Mouse (Mus musculus) hematopoietic stem cell, adult 5-6 weeks (primary cell): ENCODE results near the gene Vcan. TPM values are rescaled to one million over a fixed set of nuclear protein-coding genes. Genes with fewer than 3 reads are reported as not detected.
A peak's percentile ranks its signal among the peaks of the same experiment; 100 is the strongest.

Source experiments
- ATAC-seq, 2 experiments: fragments of 125-278 bp in 1 of 2; replicated peaks in 1 of 2; 2 replicates each; pipeline ENCODE4 v1.8.0; 2016 to 2017; ENCODE audit warnings: inconsistent platforms in 2 of 2, mild to moderate bottlenecking in 2 of 2, moderate number of reproducible peaks in 2 of 2, low read depth in 1 of 2, moderate TSS enrichment in 1 of 2; ENCODE audit not compliant: low FRiP score in 2 of 2, poor library complexity in 2 of 2, severe bottlenecking in 2 of 2, insufficient read depth in 1 of 2, low TSS enrichment in 1 of 2
- total RNA-seq: library from RNA; stranded (forward); fragments of 172-1452, 232-1000 nt; gene quantifications from 2 replicates; pipeline ENCODE4 v1.2.3, GENCODE M21; 2017

Gene Vcan
- total RNA-seq, 1 experiment from 2014 or later, result 0.35 TPM

DNA sequence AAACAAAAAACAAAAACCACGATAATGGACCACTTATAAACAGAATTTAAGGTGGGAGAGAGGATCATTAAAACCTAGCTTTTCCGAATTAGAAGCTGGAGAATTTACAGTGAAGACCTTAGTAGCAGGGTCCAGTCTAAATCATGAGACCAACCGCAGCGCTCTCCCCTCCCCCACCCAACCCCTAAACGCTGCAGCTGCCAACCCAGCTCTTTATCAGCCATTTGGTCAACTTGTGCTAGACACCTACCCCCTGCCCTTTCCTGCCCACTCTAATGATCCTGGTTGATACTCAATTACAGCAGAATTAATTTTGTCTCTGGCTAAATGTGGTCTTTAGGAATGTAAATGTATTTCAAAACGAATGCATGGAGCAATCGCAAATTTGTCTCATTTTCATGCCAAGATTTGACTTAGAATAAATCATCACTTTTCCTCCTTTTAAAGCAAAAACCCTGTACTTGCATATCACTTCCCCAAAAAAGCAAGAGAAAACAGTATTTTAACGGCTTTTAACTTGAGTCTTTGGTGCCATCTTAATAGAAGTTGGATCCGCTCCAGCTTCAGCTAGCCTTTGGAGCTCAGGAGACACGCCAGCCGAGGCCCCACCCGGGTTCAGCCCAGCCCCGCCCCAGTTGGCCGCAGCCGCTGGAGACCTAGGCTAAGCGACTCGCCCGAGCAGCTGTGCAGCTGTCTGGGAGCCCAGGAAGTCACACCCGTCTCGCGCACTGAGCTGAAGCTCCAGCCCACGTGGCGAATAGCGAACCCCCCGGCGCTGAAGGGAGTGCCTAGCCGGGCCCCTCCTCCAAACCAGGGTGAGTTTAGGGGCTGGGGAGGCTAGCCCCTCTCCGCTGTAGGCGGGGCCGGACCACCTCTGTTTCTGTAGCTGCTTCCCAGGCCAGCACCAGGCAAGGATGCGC lies 3.3 kb downstream of the Vcan start:
- peak; percentile 51 to 52 for ATAC-seq

GRCm38 (mm10) chr13:89738275-89738674 lies 4.0 kb downstream of the Vcan start:
- no peak for ATAC-seq

GRCm38 (mm10) chr13:89735111-89735510 lies 7.2 kb downstream of the Vcan start:
- no peak for ATAC-seq

DNA sequence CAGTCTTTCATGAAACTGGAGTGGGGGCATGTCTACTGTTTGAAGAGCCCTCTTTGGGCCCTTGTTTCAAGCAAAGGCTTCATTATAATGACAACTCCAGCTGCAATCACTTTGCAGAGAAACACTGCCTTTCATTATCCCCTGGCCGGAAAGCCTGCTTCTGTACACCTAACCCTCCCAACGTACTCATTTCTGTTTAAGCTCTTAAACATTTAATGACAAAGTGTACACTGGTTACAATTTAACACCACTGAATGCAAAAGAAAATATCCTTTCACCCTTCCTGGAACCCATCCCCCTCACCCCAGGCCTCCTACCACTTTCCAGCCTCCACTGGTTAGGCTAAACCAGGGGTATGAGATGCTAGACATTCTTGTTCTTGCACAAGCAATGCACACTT lies 15.8 kb downstream of the Vcan start:
- no peak for ATAC-seq

GRCm38 (mm10) chr13:89720497-89720896 lies 21.8 kb downstream of the Vcan start:
- ATAC-seq, result no peak

DNA sequence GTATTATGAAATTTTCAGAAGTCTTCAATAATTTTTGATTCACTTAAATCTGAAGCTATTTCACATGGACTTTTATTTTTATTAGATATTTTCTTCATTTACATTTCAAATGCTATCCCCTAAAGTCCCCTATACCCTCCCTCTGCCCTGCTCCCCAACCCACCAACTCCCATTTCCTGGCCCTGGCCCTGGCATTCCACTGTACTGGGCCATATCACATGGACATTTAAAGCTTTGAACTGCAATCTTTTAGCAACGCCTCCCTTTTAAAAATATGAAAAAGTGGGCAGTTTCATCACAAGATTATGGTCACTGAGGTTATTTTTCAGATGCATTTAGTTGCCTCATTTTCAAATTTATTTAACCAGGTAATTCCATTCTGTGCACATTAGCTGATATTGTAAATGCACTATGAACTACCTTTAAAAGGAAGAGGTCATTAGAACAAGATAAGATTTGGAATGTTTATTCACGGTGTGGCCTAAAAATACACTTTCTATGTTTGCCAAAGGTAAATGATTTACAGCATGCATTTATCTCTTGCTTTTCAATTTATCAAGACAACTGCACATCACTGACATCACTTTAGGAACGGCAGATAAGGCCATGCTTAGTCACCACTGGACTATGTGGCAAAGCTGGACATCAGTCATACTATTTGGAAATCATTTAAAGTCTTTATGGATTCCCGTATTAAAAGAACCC lies 32.7 kb downstream of the Vcan start:
- ATAC-seq, result no peak

GRCm38 (mm10) chr13:89708151-89708927 lies 34.0 kb downstream of the Vcan start:
- no peak for ATAC-seq

DNA sequence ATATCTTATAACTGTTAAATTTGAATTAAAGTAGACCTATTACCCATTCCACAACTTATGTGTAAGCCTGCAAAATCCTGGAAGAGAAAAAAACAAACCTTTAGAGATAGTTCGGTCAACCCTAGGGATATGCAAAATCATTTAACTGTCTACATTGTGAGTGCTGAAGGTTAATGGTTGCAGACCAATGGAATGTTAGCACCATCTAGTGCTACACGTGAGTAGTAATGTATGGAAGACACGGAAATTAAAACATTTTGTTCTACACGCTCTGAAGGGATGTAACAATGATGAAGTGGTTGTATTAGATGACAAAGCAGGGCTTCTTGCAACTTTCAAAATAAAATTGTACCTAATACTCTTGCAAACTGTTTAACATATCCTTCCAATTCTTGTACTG lies 39.9 kb downstream of the Vcan start:
- no peak for ATAC-seq

DNA sequence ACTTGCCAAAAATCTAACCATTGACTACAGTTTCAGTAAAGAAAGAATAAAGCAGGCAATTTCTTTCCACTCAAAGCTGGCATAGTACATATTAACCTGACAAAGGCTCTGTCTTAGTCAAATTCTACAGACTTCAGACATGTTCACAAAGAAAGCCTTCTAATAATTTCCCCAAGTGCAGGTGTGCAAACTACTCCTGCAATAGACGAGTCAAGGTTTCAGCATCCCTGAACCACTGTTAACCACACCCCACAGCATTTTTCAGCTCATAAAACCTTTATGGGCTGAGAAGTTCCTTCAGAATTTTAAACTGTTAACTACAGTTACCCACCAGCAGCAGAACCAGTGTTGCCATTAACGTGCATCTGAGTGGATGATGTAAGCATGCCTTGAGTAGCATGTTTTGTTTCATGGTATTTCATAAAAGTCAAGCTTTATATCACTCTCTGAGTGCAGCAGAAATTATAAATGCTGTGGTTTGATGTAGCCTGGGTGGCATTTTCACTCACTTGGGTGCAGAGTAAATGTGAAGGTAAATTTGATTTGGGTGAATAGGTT lies 42.2 kb downstream of the Vcan start:
- no peak for ATAC-seq

GRCm38 (mm10) chr13:89692597-89692996 lies 49.7 kb downstream of the Vcan start:
- no peak for ATAC-seq

DNA sequence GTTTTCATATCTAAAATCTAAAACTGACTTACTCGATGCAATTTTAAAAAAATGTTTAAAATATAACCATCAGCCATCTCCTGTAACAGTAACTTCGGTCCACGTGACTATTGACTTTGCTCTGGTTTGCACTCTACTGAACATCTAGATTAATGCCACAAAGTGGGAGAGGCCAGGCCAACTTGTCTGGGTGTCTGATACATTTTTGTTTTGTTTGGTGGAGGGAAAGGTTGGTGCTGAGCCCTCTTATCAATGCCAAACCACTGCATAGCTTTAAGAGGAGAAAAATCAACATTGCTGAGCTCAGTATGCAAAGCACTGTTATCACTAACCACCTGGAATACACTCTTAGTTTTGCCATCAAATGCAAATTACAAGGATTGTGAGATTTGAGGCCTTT lies 58.8 kb downstream of the Vcan start:
- no peak for ATAC-seq

DNA sequence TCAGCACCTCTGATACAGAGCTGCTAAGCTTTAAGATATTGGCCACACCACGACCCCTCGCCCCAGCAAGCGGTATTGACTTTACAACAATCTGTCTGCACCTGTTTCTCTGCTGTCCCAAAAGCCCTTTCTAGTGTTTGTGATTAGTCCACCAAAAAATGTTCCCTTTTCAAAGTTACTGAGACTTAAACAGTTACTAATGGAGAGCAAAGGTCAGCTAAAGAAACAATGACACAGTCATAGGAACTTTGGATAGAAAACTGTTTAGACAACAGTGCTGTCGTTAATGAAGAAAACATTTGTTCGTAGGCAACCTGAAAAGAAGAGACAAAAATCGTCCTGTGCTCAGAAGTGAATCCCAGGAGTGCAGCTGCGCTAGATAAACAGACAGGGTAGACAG lies 60.1 kb downstream of the Vcan start:
- ATAC-seq, result no peak

GRCm38 (mm10) chr13:89679756-89680155 lies 62.6 kb downstream of the Vcan start:
- no peak for ATAC-seq

DNA sequence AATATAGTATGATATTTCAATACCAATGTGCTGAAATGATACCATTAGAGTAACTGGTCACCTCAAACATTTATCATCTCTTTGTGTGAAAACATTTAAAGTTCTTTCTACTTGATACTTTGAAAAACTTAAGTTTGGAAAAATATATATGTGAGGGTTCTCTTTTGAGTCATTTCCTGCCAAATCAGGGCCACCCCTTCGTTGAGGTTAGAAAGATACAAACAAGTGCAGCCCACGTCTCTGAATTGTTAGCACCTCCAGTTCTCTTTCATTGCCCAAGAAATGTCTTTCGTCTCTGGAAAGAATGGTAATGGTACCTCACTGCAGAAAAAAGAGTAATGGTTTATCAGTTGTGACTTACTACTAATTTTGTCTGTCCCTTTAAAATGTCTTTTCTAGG lies 71.8 kb downstream of the Vcan start:
- ATAC-seq, result no peak

DNA sequence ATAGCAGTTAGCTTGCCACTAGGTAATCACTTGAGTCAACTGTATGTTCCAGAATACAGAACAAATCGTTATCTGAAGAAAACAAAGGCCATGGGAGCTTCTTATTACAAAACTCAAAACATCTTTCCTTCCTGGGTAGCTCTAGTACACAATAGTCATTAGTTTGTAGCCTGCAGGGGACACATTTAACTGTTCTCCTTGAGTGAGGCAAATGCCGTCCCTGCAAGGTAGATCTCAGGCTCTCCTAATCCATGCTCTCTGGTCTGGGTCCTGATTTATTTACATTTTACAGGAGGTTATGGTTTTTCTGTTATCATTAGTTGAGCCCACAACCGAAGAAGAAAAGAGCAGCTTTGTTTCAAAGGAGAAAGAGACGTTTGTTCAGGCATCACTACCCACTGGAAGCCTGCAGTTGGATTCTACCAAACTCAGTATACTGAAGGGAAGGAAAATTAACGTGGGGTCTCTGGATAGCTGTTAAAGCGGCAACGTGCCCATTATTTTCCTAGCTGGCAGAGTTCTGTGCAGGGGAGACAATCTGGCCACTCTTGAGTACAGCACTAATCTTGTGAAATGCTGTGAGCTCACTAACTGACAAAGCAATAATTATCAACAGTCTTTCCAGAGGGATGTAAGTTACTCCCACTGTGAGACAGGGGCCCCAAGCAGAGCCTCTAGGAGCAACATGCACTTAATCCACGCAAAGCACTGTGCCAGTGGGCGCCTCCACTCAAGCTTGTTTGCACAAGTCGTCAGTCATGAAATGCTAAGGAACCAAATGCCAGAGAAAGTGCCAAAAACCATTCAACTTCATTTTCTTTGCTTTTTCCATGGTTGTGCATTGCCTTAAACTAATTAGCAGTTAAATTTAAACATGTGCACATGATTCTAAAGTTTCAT lies 73.1 kb downstream of the Vcan start:
- ATAC-seq, result no peak

- ATAC-seq, result peak; percentile 82 to 87
These were observed 74.2 kb downstream of the Vcan start for GRCm38 (mm10) chr13:89668069-89668468.

DNA sequence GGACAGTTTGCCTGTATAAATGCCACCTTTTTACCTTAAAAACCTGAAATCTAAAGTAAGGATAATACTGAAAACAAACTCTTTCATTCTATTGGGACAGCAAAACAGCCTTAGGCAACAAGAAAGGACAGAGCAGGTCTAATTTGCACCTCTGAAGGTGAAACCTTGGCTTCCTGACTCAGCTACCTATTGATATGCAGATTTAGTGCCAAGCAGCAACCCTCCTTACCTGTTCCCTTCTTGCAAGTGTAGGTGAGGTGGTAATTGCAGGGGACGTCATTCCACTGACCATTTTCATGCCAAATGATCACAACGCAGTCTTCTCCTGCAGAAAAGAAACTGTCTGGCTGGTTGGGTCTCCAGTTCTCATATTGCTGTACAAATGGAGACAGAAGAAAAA lies 80.6 kb downstream of the Vcan start:
- no peak for ATAC-seq
